Mouse (Mus musculus) ES-E14 (cell line): ENCODE data around the gene Cd163. TPM values are rescaled to one million over a fixed set of nuclear protein-coding genes. Genes with fewer than 3 reads are reported as not detected.

Experiments
- DNase-seq: peaks from one replicate; pipeline ENCODE4 v3.0.0-alpha.2; 2013; ENCODE audit warnings: low read depth, low spot score
- H3K27ac ChIP-seq: 2 replicates; pipeline ENCODE4 v1.5.1; 2012; ENCODE audit warnings: low read depth, mild to moderate bottlenecking, low read length, moderate library complexity, mixed read lengths; ENCODE audit not compliant: poor library complexity, insufficient read depth, severe bottlenecking
- H3K36me3 ChIP-seq: 2 replicates; pipeline ENCODE4 v1.6.1; 2012; ENCODE audit warnings: mild to moderate bottlenecking, low read length, moderate library complexity, mixed read lengths; ENCODE audit not compliant: control insufficient read depth, poor library complexity, insufficient read depth, severe bottlenecking
- H3K4me1 ChIP-seq, 2 experiments: fragments of 150-350 bp in 1 of 2; sonication (generic) in 1 of 2; 2 replicates each; pipeline ENCODE4 v1.6.1; 2012; ENCODE audit warnings: low read length in 2 of 2, mild to moderate bottlenecking in 1 of 2, mixed read lengths in 1 of 2; ENCODE audit not compliant: control insufficient read depth in 2 of 2, insufficient read depth in 2 of 2, poor library complexity in 1 of 2
- H3K4me3 ChIP-seq, 2 experiments: fragments of 150-350 bp in 1 of 2; sonication (generic) in 1 of 2; 2 replicates each; pipeline ENCODE4 v1.5.1; 2012; ENCODE audit warnings: low read length in 2 of 2, low read depth in 1 of 2, mild to moderate bottlenecking in 1 of 2, mixed read lengths in 1 of 2; ENCODE audit not compliant: insufficient read depth in 1 of 2, poor library complexity in 1 of 2, severe bottlenecking in 1 of 2
- H3K9ac ChIP-seq: 2 replicates; pipeline ENCODE4 v1.6.1; 2012; ENCODE audit warnings: low read depth, mild to moderate bottlenecking, low read length, mixed read lengths; ENCODE audit not compliant: poor library complexity, insufficient read depth, severe bottlenecking
- H3K9me3 ChIP-seq: fragments of 150-350 bp; sonication (generic); 2 replicates; pipeline ENCODE4 v1.6.1; 2012; ENCODE audit warnings: low read depth, mild to moderate bottlenecking, low read length; ENCODE audit not compliant: control insufficient read depth, insufficient read depth
- CHD2 ChIP-seq: IDR thresholded peaks from 2 replicates; pipeline ENCODE4 v1.6.1; 2014; ENCODE audit warnings: mild to moderate bottlenecking, low read depth, low read length, inconsistent platforms
- HCFC1 ChIP-seq: IDR thresholded peaks from 2 replicates; pipeline ENCODE4 v1.6.1; 2012; ENCODE audit warnings: low read length, inconsistent platforms, borderline replicate concordance; ENCODE audit not compliant: insufficient read depth
- MAFK ChIP-seq: IDR thresholded peaks from 2 replicates; pipeline ENCODE4 v1.6.1; 2014; ENCODE audit warnings: mild to moderate bottlenecking, low read depth, low read length, inconsistent platforms; ENCODE audit not compliant: insufficient read depth
- ZC3H11A ChIP-seq: IDR thresholded peaks from 2 replicates; pipeline ENCODE4 v1.6.1; 2012; ENCODE audit warnings: low read depth, mild to moderate bottlenecking, inconsistent platforms, low read length, borderline replicate concordance
- ZNF384 ChIP-seq: IDR thresholded peaks from 2 replicates; pipeline ENCODE4 v1.6.1; 2012; ENCODE audit warnings: low read depth, low read length, inconsistent platforms
- in situ Hi-C, 2 experiments: fragments of 600-800 bp; cut with MboI; formaldehyde crosslinking; loops; one replicate each; pipeline ENCODE4 v1.15.1; 2025; ENCODE audit warnings: low sequenced_read_pairs in 2 of 2, inconsistent platforms in 1 of 2; ENCODE audit not compliant: unreplicated experiment in 2 of 2
- total RNA-seq: library from RNA; depleted of rRNA; stranded (reverse); fragments of 300-350 nt; gene quantifications from 2 replicates; pipeline ENCODE4 v1.2.3, GENCODE M21; 2012; rRNA removed

The Cd163 gene
- total RNA-seq: 0.05 and 0.22 TPM in 2 replicates

- Histone ChIP-seq H3K9me3 (no peaks in the 10 kb centered on the region), H3K9ac (no peak within 1 kb of the TSS), H3K36me3 (no peaks in the 10 kb centered on the region), H3K4me1 (no peaks in the 10 kb centered on the region), H3K27ac (no peak within 1 kb of the TSS), H3K4me3 (no peak within 1 kb of the TSS)
- DNase-seq: no peak
- in situ Hi-C loops: no loop called here
- TF ChIP-seq HCFC1 (no peak), ZC3H11A (no peak), CHD2 (no peak), ZNF384 (no peak), MAFK (no peak)
These were observed at the start of gene Cd163 for GRCm38 (mm10) chr6:124304356-124304755. Cd163 (plus strand) TSS chr6:124304656.

DNA sequence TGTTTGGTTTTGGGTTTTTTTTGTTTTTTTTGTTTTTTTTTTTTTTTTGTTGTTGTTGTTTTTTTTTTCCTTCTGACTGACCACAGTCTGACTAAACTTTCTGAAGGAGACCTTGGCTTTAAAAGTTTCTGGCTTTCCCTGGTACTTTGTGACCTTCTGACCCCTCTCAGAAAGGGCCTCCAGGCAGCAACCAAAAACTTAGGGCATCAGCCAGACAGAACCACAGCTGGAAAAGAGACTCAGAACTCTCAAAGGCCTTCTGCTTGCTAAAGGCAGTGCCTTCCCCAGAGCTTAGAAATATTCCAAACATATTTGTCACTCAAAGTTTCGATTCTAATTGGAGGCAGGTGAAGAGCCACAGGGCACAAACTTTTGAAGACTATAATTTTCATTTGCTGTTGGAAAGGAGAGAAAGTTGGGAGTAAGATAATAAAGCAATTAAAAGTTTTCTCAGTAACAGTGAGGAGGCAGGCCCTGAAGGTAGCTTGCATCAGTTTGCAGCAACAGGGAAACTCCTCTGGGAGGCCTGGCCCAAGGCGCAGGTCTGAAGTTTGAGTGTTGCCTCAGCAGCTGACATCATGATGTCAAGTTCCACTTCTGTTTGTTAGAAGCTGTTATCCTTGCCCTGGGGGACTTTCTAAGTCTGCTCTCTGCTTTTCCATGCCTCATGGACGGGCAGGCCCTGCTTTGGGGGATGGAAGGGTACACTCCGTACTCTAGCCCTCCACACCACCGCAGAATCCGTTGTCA is 48.6 kb upstream of the Cd163 start:
- H3K36me3 ChIP-seq: no peaks in the 10 kb centered on the region
- no peak for TF ChIP-seq ZC3H11A
- no peak for TF ChIP-seq MAFK
- TF ChIP-seq ZNF384: no peak
- TF ChIP-seq HCFC1: no peak
- no peak for TF ChIP-seq CHD2
- H3K4me1 ChIP-seq: no peaks in the 10 kb centered on the region
- no peak overlapping the region for H3K9ac ChIP-seq
- H3K4me3 ChIP-seq: no peak overlapping the region
- H3K9me3 ChIP-seq: no peaks in the 10 kb centered on the region
- no peak overlapping the region for H3K27ac ChIP-seq
- in situ Hi-C loops: loop anchor here in 1 of 2 experiments (5.0 kb wide), 1 partner anchor 329 kb away; no protein-coding TSS in a partner anchor
- DNase-seq: no peak

- in situ Hi-C loops: loop anchor here (5.0 to 10.0 kb wide), 2 partner anchors 114 to 122 kb away; no protein-coding TSS in a partner anchor
- no peaks in the 10 kb centered on the region for H3K36me3 ChIP-seq
- H3K9me3 ChIP-seq: no peaks in the 10 kb centered on the region
- H3K4me1 ChIP-seq: no peaks in the 10 kb centered on the region
- H3K9ac ChIP-seq: no peak overlapping the region
- no peak overlapping the region for H3K27ac ChIP-seq
- peak; percentile 74 for DNase-seq
- H3K4me3 ChIP-seq: no peak overlapping the region
- TF ChIP-seq ZC3H11A: peak; percentile 96
- no peak for TF ChIP-seq MAFK
These were observed 44.1 kb upstream of the Cd163 start for GRCm38 (mm10) chr6:124260198-124260931.

GRCm38 (mm10) chr6:124262696-124263095 is 41.8 kb upstream of the Cd163 start:
- TF ChIP-seq ZNF384 (no peak), ZC3H11A (peak; percentile 81; the same call in 1 of the 2 replicates)
- no peak overlapping the region for H3K9ac ChIP-seq
- H3K9me3 ChIP-seq: no peaks in the 10 kb centered on the region
- no peak overlapping the region for H3K27ac ChIP-seq
- H3K4me1 ChIP-seq: no peaks in the 10 kb centered on the region
- H3K36me3 ChIP-seq: no peaks in the 10 kb centered on the region
- H3K4me3 ChIP-seq: no peak overlapping the region
- in situ Hi-C loops: loop anchor here (5.0 to 10.0 kb wide), 2 partner anchors 112 to 120 kb away; no protein-coding TSS in a partner anchor
- peak; percentile 76 for DNase-seq
